Mouse (Mus musculus) kidney, embryonic 16.5 days (tissue): ENCODE data around the gene Ankrd13a. TPM values are rescaled to one million over a fixed set of nuclear protein-coding genes. Genes with fewer than 3 reads are reported as not detected.
"Not testable (repeated sequence)": the region's sequence is repeated elsewhere in the genome, so short reads cannot be mapped to it uniquely, and the experiment has no call there.

Source experiments
- ATAC-seq: fragments of 200-750 bp; cut with Nextera tagmentation; 2 replicates; pipeline ENCODE4 v1.8.0; 2017; ENCODE audit warnings: moderate TSS enrichment; ENCODE audit not compliant: low FRiP score, low TSS enrichment
- H3K27ac ChIP-seq: fragments of 300-500 bp; sonication (generic); 2 replicates; pipeline ENCODE4 v1.5.1; 2014; ENCODE audit warnings: low read length
- H3K27me3 ChIP-seq: fragments of 300-500 bp; sonication (generic); 2 replicates; pipeline ENCODE4 v1.6.1; 2014; ENCODE audit warnings: low read length, control low read depth, mixed read lengths; ENCODE audit not compliant: insufficient read depth
- H3K36me3 ChIP-seq: fragments of 300-500 bp; sonication (generic); 2 replicates; pipeline ENCODE4 v1.6.1; 2014; ENCODE audit warnings: low read length, control low read depth, mixed read lengths; ENCODE audit not compliant: insufficient read depth
- H3K4me1 ChIP-seq: fragments of 300-500 bp; sonication (generic); 2 replicates; pipeline ENCODE4 v1.6.1; 2014; ENCODE audit warnings: low read length, control low read depth, mixed read lengths; ENCODE audit not compliant: insufficient read depth
- H3K4me2 ChIP-seq: fragments of 300-500 bp; sonication (generic); replicated peaks from 2 replicates; pipeline ENCODE4 v1.6.1; 2014; ENCODE audit warnings: low read depth, low read length
- H3K4me3 ChIP-seq: fragments of 300-500 bp; sonication (generic); 2 replicates; pipeline ENCODE4 v1.5.1; 2014; ENCODE audit warnings: mild to moderate bottlenecking, low read length
- H3K9ac ChIP-seq: fragments of 300-500 bp; sonication (generic); replicated peaks from 2 replicates; pipeline ENCODE4 v1.6.1; 2014; ENCODE audit warnings: low read length
- H3K9me3 ChIP-seq: fragments of 300-500 bp; sonication (generic); 2 replicates; pipeline ENCODE4 v1.6.1; 2016; ENCODE audit warnings: low read length, control low read depth
- WGBS: fragments of 180-500 bp; shearing (Covaris S2); extraction: QIAGEN DNeasy Blood & Tissue Kit; methylation state at CpG from one replicate; pipeline ENCODE4 v1.1.7; 2014; 5-methylcytosine and 5-hydroxymethylcytosine counted together
- microRNA-seq: library from miRNA; unstranded; fragments of <30 nt; microRNA quantifications from one replicate; pipeline ENCODE4, GENCODE M21; 2016
- polyA plus RNA-seq: library from polyadenylated mRNA; unstranded; fragments of >200 nt; fragmentation: Nextera tagmentation; extraction: Ambion mirVana; gene quantifications from 2 replicates; pipeline ENCODE4 v1.2.1, GENCODE M21; 2015

The Ankrd13a gene
- polyA plus RNA-seq, 1 experiment from 2014 or later = 33.9 TPM

GRCm38 (mm10) chr5:114840481-114840880, 66.0 kb downstream of the Ankrd13a start:
- not testable (repeated sequence) for H3K9me3 ChIP-seq, H3K36me3 ChIP-seq, H3K4me1 ChIP-seq, H3K27me3 ChIP-seq, H3K4me2 ChIP-seq, H3K9ac ChIP-seq, ATAC-seq, H3K4me3 ChIP-seq, H3K27ac ChIP-seq
- WGBS = 36% methylated on average over 5 of the region's 5 CpGs

GRCm38 (mm10) chr5:114842155-114842554, 67.7 kb downstream of the Ankrd13a start:
- not testable (repeated sequence) for H3K27ac ChIP-seq, H3K36me3 ChIP-seq, H3K4me1 ChIP-seq, H3K4me3 ChIP-seq, H3K9ac ChIP-seq, H3K9me3 ChIP-seq, H3K4me2 ChIP-seq, H3K27me3 ChIP-seq, ATAC-seq
- WGBS = 26% methylated on average over 3 of the region's 3 CpGs

DNA sequence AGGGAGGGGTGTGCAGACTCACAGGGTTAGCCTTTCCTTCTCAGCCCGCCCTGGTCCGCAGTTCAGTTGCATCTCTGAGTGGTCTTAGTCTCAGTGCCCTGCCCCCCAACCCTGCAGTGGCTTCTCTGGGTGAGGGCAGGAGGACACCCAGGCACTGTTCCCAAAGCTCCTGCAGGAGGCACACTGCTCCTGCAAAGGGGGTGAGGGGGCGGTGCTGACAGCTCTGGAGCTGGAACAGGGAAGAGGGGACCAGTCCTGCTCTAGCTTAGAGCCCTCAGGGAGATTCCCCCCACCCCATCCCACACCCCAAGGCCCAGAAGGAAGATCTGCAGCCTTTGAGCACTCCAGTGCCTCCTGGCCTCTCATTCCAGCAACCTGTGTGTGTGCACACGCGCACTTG, 68.2 kb downstream of the Ankrd13a start:
- Histone ChIP-seq H3K27ac (no peak overlapping the region), H3K27me3 (no peaks in the 10 kb centered on the region), H3K9ac (no peak overlapping the region), H3K4me1 (0 out of 2 replicates have a peak, but pooled peaks cover 2% of the 10 kb centered on the region), H3K4me3 (no peak overlapping the region), H3K36me3 (no peaks in the 10 kb centered on the region), H3K4me2 (no peak overlapping the region), H3K9me3 (no peaks in the 10 kb centered on the region)
- WGBS = 72% methylated on average over 5 of the region's 5 CpGs
- ATAC-seq = peak; percentile 12; the same call in 1 of the 2 replicates

GRCm38 (mm10) chr5:114844371-114844770, 69.9 kb downstream of the Ankrd13a start:
- not testable (repeated sequence) for H3K4me3 ChIP-seq, H3K4me1 ChIP-seq, ATAC-seq, H3K36me3 ChIP-seq, H3K9me3 ChIP-seq, H3K27me3 ChIP-seq, H3K27ac ChIP-seq, H3K4me2 ChIP-seq, H3K9ac ChIP-seq
- WGBS = 71% methylated on average over 2 of the region's 2 CpGs

DNA sequence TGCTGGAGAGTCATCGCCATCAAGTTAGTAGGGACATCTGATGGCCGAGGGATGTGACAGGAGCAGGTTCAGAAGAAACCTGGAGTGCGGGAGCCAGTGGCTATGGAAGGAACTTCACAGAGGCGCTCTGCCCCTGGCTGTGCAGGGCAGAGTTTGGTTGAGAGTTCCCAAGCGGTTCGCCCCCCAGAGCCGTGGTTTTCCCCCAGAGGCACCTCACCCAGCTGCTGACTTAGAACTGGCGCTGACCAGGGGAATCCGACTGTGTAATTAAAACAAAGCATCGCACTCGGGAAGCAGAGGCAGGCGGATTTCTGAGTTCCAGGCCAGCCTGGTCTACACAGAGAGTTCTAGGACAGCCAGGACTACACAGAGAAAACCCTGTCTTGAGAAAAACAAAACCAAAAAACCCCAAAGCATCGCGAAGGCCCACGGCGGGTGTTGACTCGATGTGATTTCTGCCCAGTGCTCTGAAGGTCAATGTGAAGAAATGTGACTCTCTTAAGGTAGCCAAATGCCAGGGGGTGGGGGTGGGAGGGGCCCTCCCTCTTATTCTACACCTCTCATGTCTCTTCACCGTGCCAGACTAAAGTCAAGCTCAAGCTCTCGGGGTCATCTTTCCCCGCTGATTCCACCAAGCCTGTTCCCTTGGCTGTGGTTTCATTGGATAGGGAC, 77.2 kb downstream of the Ankrd13a start:
- Histone ChIP-seq H3K4me1 (no peaks in the 10 kb centered on the region), H3K27me3 (no peaks in the 10 kb centered on the region), H3K36me3 (no peaks in the 10 kb centered on the region), H3K9me3 (no peaks in the 10 kb centered on the region), H3K4me3 (no peak overlapping the region), H3K9ac (no peak overlapping the region), H3K4me2 (no peak overlapping the region), H3K27ac (no peak overlapping the region)
- 75% methylated on average over 20 of the region's 20 CpGs for WGBS
- no peak for ATAC-seq

- not testable (repeated sequence) for H3K4me2 ChIP-seq, H3K27me3 ChIP-seq, H3K36me3 ChIP-seq, H3K9me3 ChIP-seq, H3K9ac ChIP-seq, H3K27ac ChIP-seq, H3K4me1 ChIP-seq, H3K4me3 ChIP-seq
- peak; percentile 35; the same call in 1 of the 2 replicates for ATAC-seq
- WGBS = 65% methylated on average over 3 of the region's 5 CpGs
Measured at GRCm38 (mm10) chr5:114853364-114853763, 78.9 kb downstream of the Ankrd13a start, which contains the start of gene 4930519G04Rik. TSS of gene 4930519G04Rik (plus strand) at chr5:114853664.

Small RNA genes within 50 kb of the gene (microRNA-seq; reads per million reads assigned to microRNA genes)
- 12.0 reads per million, percentile 32 among the genes with 10 or more reads in this experiment for gene Mir6240

Other genes with a start within 250 kb of the Ankrd13a start
- 4.1 and 4.5 TPM in 2 replicates for gene Fam222a, start 206.7 kb upstream of the Ankrd13a start, polyA plus RNA-seq
- gene Trpv4, start 116.3 kb upstream of the Ankrd13a start, polyA plus RNA-seq = 33.4 and 33.6 TPM in 2 replicates
- gene Gltp, start 83.7 kb upstream of the Ankrd13a start, polyA plus RNA-seq = 86.0 and 89.6 TPM in 2 replicates
- 15.5 and 16.1 TPM in 2 replicates for gene Tchp, start 66.9 kb upstream of the Ankrd13a start, polyA plus RNA-seq
- gene Git2, start 840 bp downstream of the Ankrd13a start, polyA plus RNA-seq = 45.7 and 50.1 TPM in 2 replicates
- gene 1500011B03Rik, start 48.8 kb downstream of the Ankrd13a start, polyA plus RNA-seq = 105 and 111 TPM in 2 replicates
- not detected in 2 replicates for gene 4930519G04Rik, start 79.0 kb downstream of the Ankrd13a start, polyA plus RNA-seq
- not detected in 2 replicates for gene Gm9936, start 84.0 kb downstream of the Ankrd13a start, polyA plus RNA-seq
- 4.5 and 4.8 TPM in 2 replicates for gene Oasl2, start 122.3 kb downstream of the Ankrd13a start, polyA plus RNA-seq
- 1.5 and 2.1 TPM in 2 replicates for gene Oasl1, start 148.6 kb downstream of the Ankrd13a start, polyA plus RNA-seq
- 55.7 and 63.3 TPM in 2 replicates for gene 2210016L21Rik, start 167.5 kb downstream of the Ankrd13a start, polyA plus RNA-seq
- gene Hnf1a, start 196.4 kb downstream of the Ankrd13a start, polyA plus RNA-seq = 12.6 and 15.4 TPM in 2 replicates
- gene Sppl3, start 236.5 kb downstream of the Ankrd13a start, polyA plus RNA-seq = 12.3 and 13.6 TPM in 2 replicates